Mouse (Mus musculus): ENCODE measurements around the gene Rcc1l. TPM values are rescaled to one million over a fixed set of nuclear protein-coding genes. Genes with fewer than 3 reads are reported as not detected.

The Rcc1l gene
- total RNA-seq, 2 experiments from 2014 or later, result 26.6 to 29.4 TPM

DNA sequence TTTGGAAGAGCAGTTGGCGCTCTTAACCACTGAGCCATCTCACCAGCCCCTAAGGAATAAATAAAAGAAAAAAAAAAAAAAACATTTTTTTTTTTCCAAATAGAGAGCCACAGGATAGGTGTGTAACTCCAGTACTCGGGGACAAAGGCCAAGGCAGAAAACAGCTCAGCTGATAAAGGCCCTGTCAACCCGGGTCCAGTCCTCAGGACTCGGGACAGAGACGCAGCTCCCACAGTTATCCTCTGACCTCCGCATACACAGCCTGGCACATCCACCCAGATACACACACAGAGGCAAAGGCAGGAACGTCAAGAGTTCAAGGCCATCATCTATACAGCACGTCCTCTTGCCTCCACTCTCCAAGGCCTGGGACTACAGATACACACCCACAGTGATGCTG lies 6.4 kb downstream of the Rcc1l start:
- DNase-seq, result no peak

- DNase-seq, result no peak
Measured at GRCm38 (mm10) chr5:134169231-134169630, 7.3 kb downstream of the Rcc1l start.

DNA sequence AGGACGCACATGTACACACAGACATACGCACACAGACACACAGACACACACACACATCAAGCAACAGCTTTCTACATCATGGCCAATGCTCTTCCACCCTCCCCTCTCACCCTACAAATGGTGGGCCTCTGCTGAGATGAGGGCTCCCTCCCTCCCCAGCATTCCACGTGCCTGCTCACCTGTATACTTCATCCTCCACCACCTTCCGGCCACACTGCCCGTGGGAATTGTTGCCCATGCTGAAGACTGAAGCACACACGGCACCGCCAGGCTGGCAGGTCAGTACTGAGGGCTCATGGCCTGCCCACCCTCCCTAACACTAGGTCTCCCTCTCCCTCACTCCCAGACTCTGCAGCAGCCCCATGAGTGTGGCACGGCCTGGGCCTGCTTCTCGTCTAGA lies 8.5 kb downstream of the Rcc1l start:
- DNase-seq, result no peak

GRCm38 (mm10) chr5:134166642-134167041 lies 9.9 kb downstream of the Rcc1l start:
- no peak for DNase-seq

DNA sequence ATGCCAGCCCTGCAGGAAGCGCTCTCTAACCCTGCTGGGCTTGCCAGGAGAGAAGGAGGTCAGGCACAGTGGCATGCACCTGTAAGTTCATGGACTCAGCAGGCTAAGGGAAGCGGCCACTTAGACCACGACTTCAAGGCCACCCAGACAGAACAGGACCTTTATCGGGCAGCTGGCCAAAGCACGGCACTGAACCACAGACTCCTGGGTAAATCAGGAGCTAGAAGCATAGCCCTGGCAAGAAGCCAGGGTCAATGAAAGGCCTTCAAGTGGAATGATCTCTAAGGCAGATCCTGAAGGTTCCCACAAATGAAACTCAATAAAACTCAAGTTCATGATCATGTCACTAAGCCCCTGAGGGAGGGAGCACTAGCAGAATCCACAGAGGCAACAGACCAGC lies 11.9 kb downstream of the Rcc1l start:
- DNase-seq, result peak; percentile 70

DNA sequence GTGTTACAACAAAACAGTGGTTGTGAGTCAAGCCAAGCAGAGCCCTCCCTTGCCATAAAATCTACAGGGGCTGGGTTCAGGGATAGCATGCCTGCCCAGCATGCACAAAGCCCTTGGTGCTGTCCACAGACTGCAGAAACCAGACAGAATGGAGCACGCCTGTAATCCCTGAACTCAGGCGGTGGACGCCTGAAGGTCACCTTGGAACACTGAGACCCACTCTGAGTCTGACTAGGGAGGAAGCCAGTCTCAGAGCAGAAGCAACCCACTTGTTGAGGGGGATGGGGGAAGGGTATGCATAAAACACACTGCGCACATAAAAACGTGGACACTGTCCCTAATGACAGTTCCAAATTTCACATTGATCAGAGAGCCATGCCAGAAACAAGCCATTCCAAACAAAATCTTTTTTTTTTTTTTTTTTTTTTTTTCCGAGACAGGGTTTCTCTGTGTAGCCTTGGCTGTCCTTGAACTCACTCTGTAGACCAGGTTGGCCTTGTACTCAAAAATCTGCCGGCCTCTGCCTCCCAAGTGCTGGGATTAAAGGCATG lies 20.6 kb downstream of the Rcc1l start:
- DNase-seq, result no peak

- no peak for DNase-seq
Measured at GRCm38 (mm10) chr5:134151895-134152294, 24.7 kb downstream of the Rcc1l start.

DNA sequence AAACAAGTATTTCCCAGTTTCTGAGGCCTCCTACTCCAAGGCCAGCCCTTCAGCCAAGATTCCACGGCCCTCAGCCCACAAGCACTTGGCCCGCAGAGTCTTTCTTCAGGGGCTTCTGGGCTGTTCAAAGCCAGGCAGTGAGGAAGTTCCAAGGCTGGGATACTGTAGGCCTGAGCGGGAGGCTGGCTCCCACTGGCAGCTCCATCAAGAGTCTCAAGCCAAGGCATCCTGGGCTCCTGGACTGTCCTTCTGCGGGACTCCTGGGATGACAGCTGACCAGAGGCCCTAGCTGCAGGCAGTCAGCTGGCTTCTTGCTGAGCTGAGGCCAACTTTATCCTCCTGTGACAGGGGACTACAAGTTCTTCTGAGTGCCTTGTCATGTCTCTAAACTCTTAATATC lies 28.4 kb downstream of the Rcc1l start:
- no peak for DNase-seq

DNA sequence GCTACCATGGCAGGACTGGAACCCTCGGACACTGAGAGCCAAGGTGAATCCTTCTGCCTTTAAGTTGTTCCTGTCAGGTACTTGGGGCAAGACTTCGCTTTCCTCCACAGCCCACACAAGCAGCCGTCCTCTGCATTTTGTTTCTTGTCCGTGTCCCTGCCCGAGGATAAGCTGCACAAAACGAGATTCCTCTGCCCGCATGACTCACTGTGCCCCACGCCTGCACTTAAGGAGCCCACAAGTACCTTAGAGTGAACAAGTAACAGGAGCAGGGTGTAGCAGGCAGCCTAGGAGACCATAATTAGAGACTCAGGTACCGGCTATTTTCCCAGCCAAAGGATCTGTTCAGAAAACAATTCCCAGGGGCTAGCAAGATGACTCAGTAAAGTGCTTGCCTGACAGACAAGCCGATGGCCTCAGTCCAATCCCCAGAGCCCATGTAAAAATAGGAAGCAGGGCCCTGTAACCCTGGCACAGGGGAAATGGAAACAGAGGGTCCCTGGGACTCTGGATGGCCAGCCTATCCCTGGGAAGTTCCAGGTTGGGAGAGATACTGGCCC lies 29.3 kb downstream of the Rcc1l start:
- no peak for DNase-seq

DNA sequence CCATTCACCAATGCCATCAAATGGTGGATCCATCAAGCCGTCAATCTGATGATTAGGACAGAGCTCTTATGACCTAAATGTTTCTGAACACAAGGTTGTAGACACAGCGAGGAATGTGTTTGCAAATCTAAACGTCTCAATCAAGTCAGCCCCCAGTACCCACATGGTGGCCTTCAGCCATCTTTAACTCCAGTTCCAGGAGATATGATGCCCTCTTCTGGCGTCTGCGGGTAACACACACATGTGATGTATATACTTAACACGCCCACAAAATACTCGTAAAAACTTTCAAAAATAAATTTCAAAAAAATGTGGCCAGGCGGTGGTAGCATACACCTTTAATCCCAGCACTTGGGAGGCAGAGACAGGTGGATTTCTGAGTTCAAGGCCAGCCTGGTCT lies 31.6 kb downstream of the Rcc1l start:
- no peak for DNase-seq

- no peak for DNase-seq
Measured at GRCm38 (mm10) chr5:134142381-134142780, 34.2 kb downstream of the Rcc1l start.

DNA sequence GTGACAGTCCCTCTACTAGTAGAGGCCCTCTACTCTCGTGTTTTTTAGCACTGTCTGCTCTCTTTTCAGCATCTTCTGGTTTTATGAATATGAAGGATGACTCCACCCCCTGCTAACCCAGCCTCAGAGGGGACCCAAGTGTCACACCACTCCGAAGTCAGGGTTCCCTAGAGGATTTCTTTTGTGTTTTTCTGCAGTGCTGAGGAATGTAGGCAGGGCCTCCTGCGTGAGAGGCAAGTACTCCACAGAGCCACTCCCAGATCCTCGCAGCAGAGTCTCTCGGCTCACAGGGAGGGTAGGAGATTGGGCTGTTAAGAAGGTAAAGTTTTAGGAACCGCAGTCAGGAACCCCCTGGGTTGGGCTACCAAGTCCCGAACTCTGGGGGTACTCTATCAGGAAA lies 35.3 kb downstream of the Rcc1l start:
- DNase-seq, result no peak

DNA sequence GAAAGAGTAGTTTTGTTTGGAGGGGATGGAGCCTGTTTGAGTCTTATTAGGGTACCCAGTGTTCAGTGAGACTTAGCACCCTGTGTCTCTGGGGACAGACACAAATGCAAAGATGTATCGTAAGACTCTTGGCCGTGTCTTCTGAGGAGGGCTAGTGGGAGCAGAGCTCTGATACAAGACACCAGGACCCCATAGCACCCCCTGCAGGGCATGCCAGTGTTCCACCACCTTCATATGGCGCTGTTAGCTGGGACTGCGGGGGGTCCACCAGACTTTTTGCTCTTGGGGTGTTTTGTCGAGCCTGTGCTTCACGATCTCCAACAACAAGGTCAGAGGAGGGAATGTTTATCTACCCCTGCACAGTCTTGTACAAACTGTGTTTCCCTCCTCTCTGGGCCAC lies 37.1 kb downstream of the Rcc1l start:
- no peak for DNase-seq

DNA sequence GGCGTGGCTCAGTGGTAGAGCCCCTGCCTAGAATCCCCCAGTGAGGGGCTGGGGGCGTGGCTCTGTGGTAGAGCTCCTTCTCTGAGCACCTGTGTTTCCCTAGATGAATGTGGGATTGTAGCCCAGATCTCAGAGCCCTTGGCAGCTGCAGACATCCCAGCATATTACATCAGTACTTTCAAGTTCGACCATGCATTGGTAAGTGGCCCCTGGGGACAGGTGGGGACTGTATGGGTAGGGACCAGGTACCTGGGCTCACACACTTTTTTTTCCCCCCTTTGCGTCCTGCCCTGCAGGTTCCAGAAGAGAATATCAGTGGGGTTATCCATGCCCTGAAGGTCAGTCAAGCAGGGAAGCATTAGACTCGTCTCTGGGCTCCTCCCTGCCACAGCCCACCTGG lies 38.6 kb downstream of the Rcc1l start:
- no peak for DNase-seq

GRCm38 (mm10) chr5:134136022-134136421 lies 40.6 kb downstream of the Rcc1l start:
- no peak for DNase-seq

DNA sequence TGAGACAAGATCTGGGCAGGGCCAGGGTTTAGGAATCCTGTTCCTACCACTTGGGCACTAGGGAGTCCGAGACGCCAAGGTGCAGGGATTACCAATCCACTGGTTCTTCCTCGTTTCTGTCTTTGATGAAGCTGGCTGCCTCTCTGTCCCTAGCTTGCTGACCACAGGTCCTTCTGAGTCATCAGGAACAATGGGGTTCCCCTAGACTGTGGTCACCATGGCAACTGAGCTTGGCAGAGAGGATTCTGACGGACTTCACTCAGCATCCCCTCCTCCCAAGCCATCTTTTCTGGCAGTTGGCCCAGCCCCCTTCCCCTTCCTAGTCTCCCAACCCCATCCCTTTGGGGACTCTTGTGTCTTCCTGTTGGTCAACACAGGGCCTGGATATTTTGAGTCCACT lies 45.0 kb downstream of the Rcc1l start:
- no peak for DNase-seq

GRCm38 (mm10) chr5:134126232-134126631 lies 50.3 kb downstream of the Rcc1l start:
- DNase-seq, result no peak

DNA sequence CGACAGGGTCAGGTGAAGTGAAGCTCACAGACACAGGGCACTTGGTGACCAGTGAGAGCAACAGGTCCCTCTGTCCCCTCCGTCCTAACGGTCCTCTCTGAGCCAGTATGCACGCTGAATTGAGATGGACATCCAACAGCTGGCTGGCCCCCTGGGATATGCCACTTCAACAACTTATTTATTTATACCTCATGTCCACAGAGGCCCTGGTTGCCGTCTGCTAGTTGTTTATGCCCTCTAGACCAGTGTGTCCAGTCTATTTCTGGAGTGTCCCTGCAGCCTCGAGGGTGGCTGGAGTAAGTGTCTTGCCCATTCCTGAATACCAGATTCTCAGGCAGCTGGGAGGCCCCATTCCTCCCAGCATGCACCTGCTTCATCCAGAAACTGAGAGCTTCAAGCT lies 52.7 kb downstream of the Rcc1l start:
- no peak for DNase-seq

DNA sequence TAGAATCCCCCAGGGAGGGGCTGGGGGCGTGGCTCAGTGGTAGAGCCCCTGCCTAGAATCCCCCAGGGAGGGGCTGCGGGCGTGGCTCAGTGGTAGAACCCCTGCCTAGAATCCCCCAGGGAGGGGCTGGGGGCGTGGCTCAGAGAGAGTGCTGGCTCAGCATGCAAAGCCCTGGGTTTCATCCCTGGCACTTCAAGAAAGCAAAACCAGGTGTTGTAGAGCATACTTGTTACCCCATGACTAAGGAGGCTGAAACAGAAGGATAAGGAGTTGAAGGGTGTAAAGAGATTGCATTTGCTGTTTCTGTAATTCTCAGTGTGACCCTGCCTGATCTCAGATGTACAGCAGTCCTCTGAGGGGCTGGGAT lies 54.7 kb downstream of the Rcc1l start:
- DNase-seq, result no peak

- DNase-seq, result peak; percentile 61
Measured at GRCm38 (mm10) chr5:134121138-134121892, 55.3 kb downstream of the Rcc1l start.

GRCm38 (mm10) chr5:134120135-134120534 lies 56.4 kb downstream of the Rcc1l start:
- DNase-seq, result no peak

- DNase-seq, result peak; percentile 44
Measured at GRCm38 (mm10) chr5:134119481-134120120, 57.0 kb downstream of the Rcc1l start.

DNA sequence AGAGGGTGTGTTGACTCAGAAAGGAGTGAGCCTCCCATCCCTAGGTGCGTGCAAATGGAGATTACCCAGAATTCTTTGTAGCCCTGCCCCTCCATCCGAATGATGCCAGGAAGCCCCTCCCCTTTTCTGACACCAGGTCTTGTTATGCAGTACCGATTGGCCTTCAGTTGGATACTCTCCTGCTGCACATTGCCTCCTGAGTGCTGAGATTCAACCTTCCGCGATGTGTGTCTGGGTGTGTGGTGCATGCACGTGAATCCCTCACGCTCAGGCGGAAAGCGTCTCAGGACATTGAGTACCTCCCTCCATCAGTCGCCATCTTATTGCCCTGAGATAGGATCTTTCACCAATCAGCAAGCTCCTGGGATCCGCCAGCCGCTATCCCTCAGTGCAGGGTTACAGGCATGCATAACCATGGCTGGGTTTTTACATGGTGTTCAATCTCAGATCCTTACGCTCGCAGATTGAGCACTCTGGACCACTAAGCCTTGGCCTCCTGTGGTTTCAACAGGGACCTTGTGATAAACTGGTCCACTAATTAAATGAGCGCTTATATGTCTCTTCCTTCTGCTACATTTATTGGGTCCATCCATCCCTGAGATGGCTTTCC lies 57.7 kb downstream of the Rcc1l start:
- DNase-seq, result no peak

All from adrenal gland, postnatal 10 days (tissue).